Mouse (Mus musculus) bone marrow, adult 2 months (tissue): ENCODE results near the gene Wnt9a. TPM values are rescaled to one million over a fixed set of nuclear protein-coding genes. Genes with fewer than 3 reads are reported as not detected.

Experiments
- H3K27ac ChIP-seq: fragments of 200-500 bp; 2 replicates; pipeline ENCODE4 v1.5.1; 2012; ENCODE audit warnings: low read depth, mild to moderate bottlenecking, control low read depth, inconsistent platforms, low read length; ENCODE audit not compliant: control insufficient read depth, poor library complexity, insufficient read depth
- H3K4me1 ChIP-seq: fragments of 200-500 bp; 2 replicates; pipeline ENCODE4 v1.6.1; 2011; ENCODE audit warnings: low read length; ENCODE audit not compliant: control insufficient read depth, insufficient read depth
- H3K4me3 ChIP-seq: fragments of 200-500 bp; replicated peaks from 2 replicates; pipeline ENCODE3; 2011; ENCODE audit warnings: mild to moderate bottlenecking, low read depth, low read length, control low read depth; ENCODE audit not compliant: control insufficient read depth
- CTCF ChIP-seq: fragments of 200-500 bp; IDR thresholded peaks from 2 replicates; pipeline ENCODE4 v1.5.1; 2011; ENCODE audit warnings: low read length, control low read depth; ENCODE audit not compliant: control insufficient read depth, insufficient read depth
- POLR2A ChIP-seq: fragments of 200-500 bp; IDR thresholded peaks from 2 replicates; pipeline ENCODE4 v1.6.1; 2011; ENCODE audit warnings: low read depth, mild to moderate bottlenecking, control low read depth, low read length, borderline replicate concordance; ENCODE audit not compliant: control insufficient read depth
- WGBS: fragments of 180-500 bp; shearing (Covaris S2); methylation state at CpG from one replicate; pipeline ENCODE4 v1.1.7; 2018; 5-methylcytosine and 5-hydroxymethylcytosine counted together
- polyA plus RNA-seq: library from polyadenylated mRNA; stranded (reverse); fragments of >200 nt; gene quantifications from 2 replicates; pipeline ENCODE4 v1.2.4, GENCODE M21; 2011; ENCODE audit warnings: low replicate concordance; ENCODE audit not compliant: missing spikeins, insufficient read depth, insufficient read length

The Wnt9a gene
- polyA plus RNA-seq, 1 experiment = not detected

GRCm38 (mm10) chr11:59266727-59267126 lies 40.0 kb upstream of the Wnt9a start:
- 49% methylated on average over 6 of the region's 6 CpGs for WGBS
- Histone ChIP-seq H3K4me1 (peaks cover 1% of the 10 kb centered on the region; the same call in 1 of the 2 replicates), H3K27ac (no peak overlapping the region), H3K4me3 (no peak overlapping the region)
- TF ChIP-seq POLR2A = no peak
- no peak for TF ChIP-seq CTCF

DNA sequence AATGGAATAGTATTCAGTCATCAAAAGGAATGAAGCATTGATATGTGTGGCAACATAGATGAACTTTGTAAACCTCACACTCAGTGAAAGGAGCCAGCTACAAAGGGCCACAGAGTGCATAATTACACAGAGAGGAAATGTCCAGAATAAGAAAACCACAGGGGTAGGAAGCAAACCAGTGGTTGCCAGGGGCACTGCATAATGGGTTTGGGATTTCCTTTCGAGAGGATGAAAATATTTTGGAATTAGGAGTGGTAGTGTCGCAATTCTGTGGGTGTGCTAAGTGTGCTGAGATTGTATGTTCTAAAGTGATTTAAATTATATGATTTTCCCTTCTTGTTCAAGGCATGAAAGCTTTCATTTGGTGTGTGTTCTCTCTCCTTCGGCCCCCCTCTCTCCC lies 32.5 kb upstream of the Wnt9a start:
- no peaks in the 10 kb centered on the region for H3K4me1 ChIP-seq
- no peak for TF ChIP-seq CTCF
- no peak for TF ChIP-seq POLR2A
- WGBS = 42% methylated on average over 3 of the region's 3 CpGs
- H3K4me3 ChIP-seq = no peak overlapping the region
- H3K27ac ChIP-seq = no peak overlapping the region

DNA sequence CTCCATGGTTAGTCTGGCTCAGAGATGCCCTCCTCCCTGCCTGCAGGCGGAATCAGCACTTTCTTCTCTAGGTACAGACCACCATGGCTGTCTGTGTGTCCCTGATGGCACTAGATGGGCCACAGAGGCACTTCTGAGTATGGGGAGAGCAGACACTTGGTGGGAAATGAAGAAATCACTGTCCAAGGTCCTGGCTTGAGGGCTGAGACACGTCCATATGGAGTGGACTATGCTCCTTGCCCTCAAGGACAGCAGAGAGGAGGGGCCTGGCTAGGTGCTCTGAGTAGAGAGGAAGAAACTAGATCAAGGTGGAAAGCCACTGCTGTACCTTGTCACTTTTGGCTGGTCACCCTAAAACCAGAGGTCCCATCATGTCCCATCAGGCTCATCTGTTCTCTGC lies 29.9 kb upstream of the Wnt9a start:
- 21% methylated on average over 2 of the region's 2 CpGs for WGBS
- H3K4me1 ChIP-seq = no peaks in the 10 kb centered on the region
- no peak overlapping the region for H3K4me3 ChIP-seq
- H3K27ac ChIP-seq = no peak overlapping the region
- TF ChIP-seq CTCF (no peak), POLR2A (no peak)

DNA sequence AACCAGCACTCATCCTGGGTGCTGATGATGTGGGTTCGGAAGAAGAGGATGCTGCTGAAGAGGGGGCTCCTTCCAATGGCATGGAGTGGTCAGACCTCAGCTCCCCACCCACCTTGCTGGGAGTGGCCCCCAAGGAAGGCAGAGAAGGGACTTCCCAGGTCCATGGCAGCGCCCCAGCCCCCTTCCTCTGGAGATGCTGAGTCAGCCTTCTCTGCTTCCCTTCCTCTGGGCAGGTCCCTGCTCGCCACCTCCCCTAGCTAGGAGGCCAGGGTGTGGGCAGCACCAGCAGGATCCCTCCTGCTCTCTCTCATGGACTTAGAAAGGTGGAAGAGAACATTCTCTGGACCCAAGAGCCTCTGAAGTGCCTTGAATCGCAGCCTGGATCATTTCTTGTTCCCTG lies 28.7 kb upstream of the Wnt9a start:
- TF ChIP-seq POLR2A = no peak
- no peak for TF ChIP-seq CTCF
- WGBS = 38% methylated on average over 4 of the region's 4 CpGs
- H3K4me3 ChIP-seq = no peak overlapping the region
- no peaks in the 10 kb centered on the region for H3K4me1 ChIP-seq
- no peak overlapping the region for H3K27ac ChIP-seq

DNA sequence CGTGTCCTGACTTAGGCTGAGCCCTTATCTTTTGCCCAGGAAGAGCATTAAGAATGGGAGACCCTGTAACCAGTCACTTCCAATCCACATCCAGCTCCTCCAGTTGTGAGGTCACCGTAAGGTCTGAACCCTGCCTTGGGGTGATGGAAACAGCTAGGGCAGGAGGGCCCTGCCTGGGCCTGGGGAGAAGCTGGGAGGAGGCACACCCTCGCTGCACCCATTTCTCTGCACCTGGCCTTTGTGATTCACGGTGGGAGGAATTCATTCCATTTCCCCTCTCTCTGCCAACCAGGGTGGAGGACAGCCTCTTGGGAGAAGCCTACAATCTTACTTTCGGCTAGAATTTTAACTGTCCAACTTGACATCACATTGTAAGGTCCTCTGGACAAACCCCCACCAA lies 24.6 kb upstream of the Wnt9a start:
- Histone ChIP-seq H3K4me1 (no peaks in the 10 kb centered on the region), H3K27ac (no peak overlapping the region), H3K4me3 (no peak overlapping the region)
- 64% methylated on average over 5 of the region's 5 CpGs for WGBS
- TF ChIP-seq CTCF = no peak
- TF ChIP-seq POLR2A = no peak

DNA sequence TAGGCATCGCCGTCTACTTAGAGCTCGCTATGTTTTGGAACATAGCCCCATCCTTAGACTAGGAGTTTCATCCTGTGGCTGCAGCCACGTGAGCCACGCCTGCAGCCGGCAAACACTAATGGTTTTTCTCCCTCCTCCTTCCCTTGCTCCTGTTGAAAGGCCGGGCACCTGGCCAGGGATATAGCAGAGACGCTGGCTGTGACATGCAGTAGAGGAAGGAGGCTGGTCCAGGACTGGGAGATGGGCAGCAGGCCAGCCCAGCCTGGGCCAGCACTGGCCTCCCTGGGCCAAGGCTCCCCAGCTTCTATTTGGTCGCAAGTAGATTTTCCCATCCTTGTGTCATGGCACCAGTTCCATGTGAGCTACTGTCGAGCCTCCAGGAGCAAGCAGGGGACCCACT lies 23.8 kb upstream of the Wnt9a start:
- no peak overlapping the region for H3K27ac ChIP-seq
- H3K4me1 ChIP-seq = no peaks in the 10 kb centered on the region
- 68% methylated on average over 10 of the region's 10 CpGs for WGBS

GRCm38 (mm10) chr11:59284146-59284545 lies 22.6 kb upstream of the Wnt9a start:
- TF ChIP-seq POLR2A (no peak), CTCF (no peak)
- WGBS = 63% methylated on average over 14 of the region's 14 CpGs
- Histone ChIP-seq H3K4me1 (no peaks in the 10 kb centered on the region), H3K4me3 (no peak overlapping the region), H3K27ac (no peak overlapping the region)

More for the DNA sequence above, 23.8 kb upstream of the Wnt9a start:
- TF ChIP-seq POLR2A (no peak), CTCF (no peak)
- no peak overlapping the region for H3K4me3 ChIP-seq

DNA sequence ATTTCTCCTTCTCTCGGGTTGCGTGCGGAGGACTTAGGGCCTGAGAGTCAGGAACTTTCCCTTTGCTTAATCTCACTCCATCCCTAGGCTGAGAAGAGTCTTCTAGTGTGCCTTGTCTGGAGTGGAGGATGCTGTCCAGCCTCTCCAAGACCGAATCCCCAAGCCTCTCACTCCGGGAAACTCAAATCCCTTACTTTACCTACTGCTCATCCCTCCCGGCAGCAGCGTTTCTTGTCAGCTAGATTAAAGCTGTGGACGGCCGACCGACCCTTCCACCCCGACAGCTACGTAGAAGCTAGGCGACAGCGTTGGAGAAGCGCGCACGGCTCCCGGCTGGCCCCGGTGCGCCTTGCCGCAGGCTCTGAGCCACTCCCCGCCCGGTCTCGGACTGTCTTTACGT lies 17.0 kb upstream of the Wnt9a start:
- Histone ChIP-seq H3K4me1 (no peaks in the 10 kb centered on the region), H3K4me3 (no peak overlapping the region), H3K27ac (no peak overlapping the region)
- 5% methylated on average over 25 of the region's 25 CpGs for WGBS
- no peak for TF ChIP-seq POLR2A
- no peak for TF ChIP-seq CTCF

GRCm38 (mm10) chr11:59290702-59291303 lies 15.9 kb upstream of the Wnt9a start, which contains the start of gene Wnt3a:
Wnt3a (minus strand) TSS chr11:59290752.
- no peak for TF ChIP-seq CTCF
- no peak for TF ChIP-seq POLR2A
- Histone ChIP-seq H3K4me1 (no peaks in the 10 kb centered on the region), H3K4me3 (no peak within 1 kb of the TSS), H3K27ac (no peak within 1 kb of the TSS)
- 4% methylated on average over 59 of the region's 60 CpGs for WGBS
